Mouse (Mus musculus) stomach, embryonic 16.5 days (tissue): ENCODE measurements at regions not wholly inside any gene's neighbourhood (a gene's known extent, or its start where the extent isn't known, plus 50 kb on each side); places are given as distances from the start of the nearest gene placed in this dataset.

ENCODE experiments used
- ATAC-seq: fragments of 200-750 bp; cut with Nextera tagmentation; 2 replicates; pipeline ENCODE4 v1.8.0; 2017; ENCODE audit warnings: moderate number of reproducible peaks, moderate TSS enrichment; ENCODE audit not compliant: insufficient read depth, low FRiP score
- H3K27ac ChIP-seq: fragments of 300-500 bp; sonication (generic); 2 replicates; pipeline ENCODE4 v1.5.1; 2014; ENCODE audit warnings: low read length
- H3K27me3 ChIP-seq: fragments of 300-500 bp; sonication (generic); 2 replicates; pipeline ENCODE4 v1.6.1; 2014; ENCODE audit warnings: low read length, control low read depth, mixed read lengths; ENCODE audit not compliant: control insufficient read depth, insufficient read depth
- H3K36me3 ChIP-seq: fragments of 300-500 bp; sonication (generic); 2 replicates; pipeline ENCODE4 v1.6.1; 2014; ENCODE audit warnings: low read length; ENCODE audit not compliant: control insufficient read depth, insufficient read depth
- H3K4me1 ChIP-seq: fragments of 300-500 bp; sonication (generic); 2 replicates; pipeline ENCODE4 v1.6.1; 2014; ENCODE audit warnings: low read length, control low read depth, mixed read lengths; ENCODE audit not compliant: control insufficient read depth, insufficient read depth
- H3K4me2 ChIP-seq: fragments of 300-500 bp; sonication (generic); 2 replicates; pipeline ENCODE4 v1.6.1; 2014; ENCODE audit warnings: low read depth, low read length, mixed read lengths
- H3K4me3 ChIP-seq: fragments of 300-500 bp; sonication (generic); replicated peaks from 2 replicates; pipeline ENCODE4 v1.5.1; 2014; ENCODE audit warnings: mild to moderate bottlenecking, low read length
- H3K9ac ChIP-seq: fragments of 300-500 bp; sonication (generic); 2 replicates; pipeline ENCODE4 v1.6.1; 2014; ENCODE audit warnings: low read length
- H3K9me3 ChIP-seq: fragments of 300-500 bp; sonication (generic); replicated peaks from 2 replicates; pipeline ENCODE4 v1.6.1; 2016; ENCODE audit warnings: low read length, control low read depth; ENCODE audit not compliant: control insufficient read depth
- WGBS: fragments of 180-500 bp; shearing (Covaris S2); extraction: QIAGEN DNeasy Blood & Tissue Kit; methylation state at CpG from one replicate; pipeline ENCODE4 v1.1.7; 2014; 5-methylcytosine and 5-hydroxymethylcytosine counted together

DNA sequence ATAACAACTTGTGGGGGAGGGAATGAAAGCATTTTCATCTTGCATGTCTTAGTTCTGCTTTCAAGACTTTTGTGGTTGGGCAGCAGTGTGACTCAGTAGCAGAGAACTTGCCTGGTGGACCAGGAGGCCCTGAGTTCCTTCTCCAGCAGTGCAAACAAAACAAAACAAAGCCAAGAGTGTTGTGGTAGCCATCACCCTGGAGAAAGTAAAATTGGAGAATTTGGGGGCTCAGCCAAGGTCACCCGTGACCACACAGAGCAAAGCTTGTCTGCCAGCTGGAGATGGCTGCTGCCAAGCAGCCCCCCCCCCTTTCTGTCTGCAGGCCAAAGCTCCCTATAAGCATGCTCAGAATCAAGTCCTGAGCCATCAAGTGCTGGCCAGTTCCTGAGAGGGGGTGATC lies 279.2 kb downstream of the Bcor start:
- no peak overlapping the region for H3K4me2 ChIP-seq
- H3K9ac ChIP-seq = no peak overlapping the region
- H3K4me3 ChIP-seq = no peak overlapping the region
- no peak for ATAC-seq
- peaks cover 6% of the 10 kb centered on the region; the same call in 1 of the 2 replicates for H3K27me3 ChIP-seq
- H3K36me3 ChIP-seq = no peaks in the 10 kb centered on the region
- no peaks in the 10 kb centered on the region for H3K9me3 ChIP-seq
- H3K27ac ChIP-seq = no peak overlapping the region
- H3K4me1 ChIP-seq = peaks cover 2% of the 10 kb centered on the region; the same call in 1 of the 2 replicates
- WGBS = 92% methylated on average over 1 of the region's 1 CpGs

DNA sequence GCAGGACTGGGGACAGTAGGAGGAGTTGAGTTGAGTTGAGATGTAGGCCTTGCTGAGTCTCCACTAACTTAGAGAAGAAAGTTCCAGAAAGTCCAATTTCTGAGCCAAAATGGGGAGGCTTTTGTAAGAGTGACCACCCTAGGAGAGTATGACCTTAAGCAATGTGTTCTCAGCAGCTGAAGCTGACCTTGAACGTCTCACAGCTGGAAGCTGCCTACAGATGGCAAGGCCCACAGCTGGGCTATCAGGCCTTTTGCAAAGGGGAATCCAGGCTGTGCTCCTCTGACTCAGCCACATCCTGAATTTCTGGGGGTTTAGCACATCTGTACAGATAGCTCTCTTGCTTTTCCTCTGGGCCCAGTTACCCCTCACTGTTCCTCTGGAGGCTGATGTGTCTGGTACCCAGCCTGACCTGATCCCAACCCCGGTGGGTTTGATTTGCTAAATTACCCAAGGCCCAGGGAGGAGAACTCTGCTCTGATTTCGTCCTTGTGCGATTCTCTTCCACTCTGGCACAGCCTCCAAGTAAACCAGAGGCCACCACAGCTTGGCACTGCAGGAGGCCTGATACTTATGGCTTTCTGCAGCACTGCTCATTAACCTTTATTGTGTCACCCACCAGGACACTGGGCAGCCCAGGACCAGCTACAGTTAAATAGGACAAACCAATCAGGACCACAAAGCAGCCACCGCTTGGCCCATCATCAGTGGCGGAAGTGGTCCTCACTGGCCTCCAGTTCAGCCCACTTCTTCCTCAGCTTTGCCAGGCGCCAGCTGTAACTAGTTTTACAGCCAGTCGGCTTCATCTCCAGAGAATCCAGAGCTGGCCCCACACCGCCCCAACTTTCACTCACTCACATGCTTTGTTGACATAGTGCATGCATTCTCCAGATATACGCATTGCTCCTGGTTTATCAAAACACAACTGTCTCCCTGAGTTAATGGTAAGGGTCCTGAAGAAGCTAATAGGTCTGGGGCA lies 276.1 kb downstream of the Bcor start:
- no peak overlapping the region for H3K27ac ChIP-seq
- peaks cover 2% of the 10 kb centered on the region; the same call in 1 of the 2 replicates for H3K4me1 ChIP-seq
- no peak overlapping the region for H3K4me3 ChIP-seq
- H3K9me3 ChIP-seq = no peaks in the 10 kb centered on the region
- peaks cover 6% of the 10 kb centered on the region; the same call in 1 of the 2 replicates for H3K27me3 ChIP-seq
- no peaks in the 10 kb centered on the region for H3K36me3 ChIP-seq
- no peak overlapping the region for H3K9ac ChIP-seq
- no peak overlapping the region for H3K4me2 ChIP-seq
- WGBS = 70% methylated on average over 10 of the region's 10 CpGs
- no peak for ATAC-seq

DNA sequence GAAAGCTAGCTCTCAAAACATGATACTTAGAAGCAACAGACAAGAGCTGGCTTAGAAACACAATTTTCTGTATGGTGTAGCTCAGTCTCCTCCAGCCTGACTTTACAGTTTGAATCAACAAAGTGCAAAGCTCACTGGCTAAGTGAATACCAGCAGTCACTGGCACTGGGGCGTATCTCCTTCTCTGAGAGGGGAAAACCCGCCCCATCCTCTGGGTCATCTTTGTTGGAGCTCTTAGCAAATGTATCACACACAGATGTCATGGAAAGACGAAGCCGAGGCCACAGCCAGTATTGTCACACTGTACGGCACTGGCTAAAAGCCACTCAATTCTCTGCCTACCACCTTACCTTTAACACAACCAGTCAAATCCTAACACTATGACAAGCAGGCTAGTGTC lies 267.8 kb downstream of the Bcor start:
- 83% methylated on average over 5 of the region's 5 CpGs for WGBS
- no peaks in the 10 kb centered on the region for H3K9me3 ChIP-seq
- no peak overlapping the region for H3K27ac ChIP-seq
- peaks cover 3% of the 10 kb centered on the region; the same call in 1 of the 2 replicates for H3K27me3 ChIP-seq
- peaks cover 15% of the 10 kb centered on the region for H3K4me1 ChIP-seq
- no peak overlapping the region for H3K4me3 ChIP-seq
- H3K4me2 ChIP-seq = no peak overlapping the region
- H3K9ac ChIP-seq = no peak overlapping the region
- ATAC-seq = no peak
- H3K36me3 ChIP-seq = no peaks in the 10 kb centered on the region

DNA sequence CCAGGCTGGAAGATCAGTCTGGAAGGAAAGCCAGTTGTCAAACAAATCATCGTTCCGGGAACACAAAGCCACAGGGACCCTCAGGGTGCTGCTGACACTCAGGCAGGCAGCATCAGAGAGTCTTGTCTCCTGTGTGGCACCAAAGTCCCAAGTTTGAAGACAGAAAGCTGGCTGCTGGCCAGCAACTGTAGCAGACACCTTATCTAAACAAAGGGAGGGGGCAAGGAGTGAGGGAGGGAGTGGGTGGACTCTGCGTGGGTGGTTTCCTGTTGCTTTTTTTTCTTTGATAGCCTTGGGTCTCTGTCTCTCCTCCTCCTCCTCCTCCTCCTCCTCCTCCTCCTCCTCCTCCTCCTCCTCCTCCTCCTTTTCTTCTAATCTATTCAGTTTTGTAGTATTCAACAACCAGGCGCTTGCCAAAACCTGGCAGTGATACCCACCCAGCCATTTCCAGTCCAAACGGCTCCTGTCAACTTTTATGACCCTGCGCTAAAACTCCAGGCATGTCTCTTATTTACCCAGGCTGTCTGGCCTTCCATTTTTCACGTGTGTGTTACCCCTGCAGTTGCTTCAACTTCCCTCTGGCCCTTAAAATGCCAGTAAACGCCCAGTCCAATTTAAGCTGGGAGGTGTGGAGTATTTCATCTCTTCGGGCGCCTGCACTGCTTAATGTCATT lies 266.4 kb downstream of the Bcor start:
- H3K4me2 ChIP-seq = peak overlapping the region; percentile 19; the same call in 1 of the 2 replicates
- ATAC-seq = no peak
- peaks cover 3% of the 10 kb centered on the region; the same call in 1 of the 2 replicates for H3K27me3 ChIP-seq
- no peak overlapping the region for H3K4me3 ChIP-seq
- H3K27ac ChIP-seq = no peak overlapping the region
- H3K9me3 ChIP-seq = no peaks in the 10 kb centered on the region
- 32% methylated on average over 10 of the region's 10 CpGs for WGBS
- H3K9ac ChIP-seq = no peak overlapping the region
- H3K36me3 ChIP-seq = no peaks in the 10 kb centered on the region
- peaks cover 15% of the 10 kb centered on the region for H3K4me1 ChIP-seq

DNA sequence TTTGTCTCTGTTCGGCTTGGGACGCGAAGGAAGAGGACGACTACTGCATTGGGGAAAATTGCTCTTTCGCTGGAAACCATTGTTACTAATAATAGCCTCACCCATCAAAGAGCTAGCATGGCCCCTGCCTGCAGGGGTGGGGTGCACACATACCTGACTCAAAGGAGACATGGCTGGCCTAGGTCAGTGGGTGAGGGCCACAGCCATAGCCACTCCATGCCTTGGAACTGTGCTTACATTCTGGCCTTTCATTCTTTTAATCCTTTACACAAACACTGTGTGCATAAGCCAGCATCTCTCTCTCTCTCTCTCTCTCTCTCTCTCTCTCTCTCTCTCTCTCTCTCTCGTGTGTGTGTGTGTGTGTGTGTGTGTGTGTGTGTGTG lies 265.9 kb downstream of the Bcor start:
- Histone ChIP-seq H3K27ac (no peak overlapping the region), H3K9ac (no peak overlapping the region)
- 28% methylated on average over 6 of the region's 6 CpGs for WGBS

DNA sequence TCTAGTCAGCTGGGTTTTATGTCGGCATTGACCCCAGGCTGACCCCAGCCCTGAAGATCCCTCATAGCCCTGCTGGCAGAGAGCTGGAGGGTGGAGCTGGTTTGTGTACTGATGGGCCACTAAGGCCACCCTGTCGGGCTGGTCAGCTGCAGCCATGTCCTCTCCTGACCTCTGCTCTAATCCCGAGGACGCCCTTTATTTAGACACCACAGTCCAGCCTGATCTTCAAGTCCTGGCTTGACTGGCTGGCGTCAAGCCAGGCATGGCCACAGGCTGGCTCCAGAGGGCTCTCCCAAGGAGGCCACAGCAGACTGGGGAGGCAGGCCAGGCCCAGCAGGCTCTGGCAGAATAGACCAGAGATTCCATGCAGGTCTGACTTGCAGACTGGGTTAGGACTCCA lies 264.8 kb downstream of the Bcor start:
- Histone ChIP-seq H3K27ac (no peak overlapping the region), H3K4me1 (peaks cover 15% of the 10 kb centered on the region), H3K9ac (no peak overlapping the region), H3K9me3 (no peaks in the 10 kb centered on the region), H3K4me2 (no peak overlapping the region), H3K4me3 (no peak overlapping the region), H3K27me3 (peaks cover 3% of the 10 kb centered on the region; the same call in 1 of the 2 replicates), H3K36me3 (no peaks in the 10 kb centered on the region)
- ATAC-seq = no peak
- WGBS = 37% methylated on average over 5 of the region's 5 CpGs

More for the DNA sequence above, 265.9 kb downstream of the Bcor start:
- Histone ChIP-seq H3K4me1 (peaks cover 15% of the 10 kb centered on the region), H3K9me3 (no peaks in the 10 kb centered on the region), H3K4me2 (peak overlapping the region; percentile 19; the same call in 1 of the 2 replicates), H3K36me3 (no peaks in the 10 kb centered on the region), H3K4me3 (no peak overlapping the region), H3K27me3 (peaks cover 3% of the 10 kb centered on the region; the same call in 1 of the 2 replicates)
- ATAC-seq = no peak

DNA sequence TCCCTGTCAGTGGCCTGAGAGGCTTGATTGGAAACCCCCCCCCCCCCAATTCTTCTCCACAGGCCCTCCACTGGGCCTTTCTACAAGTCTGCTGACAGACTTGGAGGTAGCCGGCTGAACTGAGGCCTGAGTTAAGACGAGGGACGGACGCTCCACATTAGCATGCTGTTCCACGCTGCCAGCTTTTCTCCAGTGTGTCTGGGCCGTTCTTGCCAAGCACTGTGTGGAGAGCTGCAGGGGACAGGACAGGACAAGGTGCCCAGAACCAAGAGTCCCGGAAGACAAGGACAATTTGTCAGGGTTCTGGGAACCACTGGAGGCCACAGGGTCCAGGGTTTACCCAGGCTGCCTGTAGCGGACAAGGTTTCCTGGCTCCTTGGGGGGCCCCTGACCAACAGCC lies 261.9 kb downstream of the Bcor start:
- Histone ChIP-seq H3K9me3 (no peaks in the 10 kb centered on the region), H3K4me2 (no peak overlapping the region), H3K27ac (no peak overlapping the region), H3K4me1 (peaks cover 15% of the 10 kb centered on the region), H3K27me3 (no peaks in the 10 kb centered on the region; the same call in 1 of the 2 replicates), H3K36me3 (no peaks in the 10 kb centered on the region), H3K9ac (no peak overlapping the region), H3K4me3 (no peak overlapping the region)
- WGBS = 86% methylated on average over 8 of the region's 8 CpGs
- no peak for ATAC-seq

DNA sequence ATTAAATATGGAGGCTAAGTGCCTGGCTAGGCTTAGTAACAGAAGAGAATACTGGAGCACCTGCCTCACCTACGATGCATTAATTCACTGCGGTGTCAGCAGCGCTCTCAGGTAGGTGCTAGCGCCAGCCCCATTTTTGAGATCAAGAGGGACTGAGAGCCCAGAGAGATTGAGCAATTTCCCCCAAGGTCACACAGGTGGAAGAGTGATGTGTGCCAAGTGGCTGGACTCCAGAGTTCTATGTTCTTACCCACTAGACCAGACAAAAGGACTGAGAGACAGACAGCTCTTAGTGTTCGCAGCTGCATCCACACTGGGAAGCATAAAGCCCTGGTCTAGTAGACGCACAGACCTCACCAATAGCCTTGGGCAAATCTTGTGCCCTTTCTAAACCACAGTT lies 261.1 kb downstream of the Bcor start:
- H3K9ac ChIP-seq = no peak overlapping the region
- 89% methylated on average over 6 of the region's 6 CpGs for WGBS
- no peaks in the 10 kb centered on the region for H3K36me3 ChIP-seq
- H3K4me1 ChIP-seq = peaks cover 13% of the 10 kb centered on the region
- no peaks in the 10 kb centered on the region for H3K9me3 ChIP-seq
- no peak overlapping the region for H3K4me3 ChIP-seq
- ATAC-seq = no peak
- H3K4me2 ChIP-seq = no peak overlapping the region
- H3K27me3 ChIP-seq = no peaks in the 10 kb centered on the region; the same call in 1 of the 2 replicates
- H3K27ac ChIP-seq = no peak overlapping the region

DNA sequence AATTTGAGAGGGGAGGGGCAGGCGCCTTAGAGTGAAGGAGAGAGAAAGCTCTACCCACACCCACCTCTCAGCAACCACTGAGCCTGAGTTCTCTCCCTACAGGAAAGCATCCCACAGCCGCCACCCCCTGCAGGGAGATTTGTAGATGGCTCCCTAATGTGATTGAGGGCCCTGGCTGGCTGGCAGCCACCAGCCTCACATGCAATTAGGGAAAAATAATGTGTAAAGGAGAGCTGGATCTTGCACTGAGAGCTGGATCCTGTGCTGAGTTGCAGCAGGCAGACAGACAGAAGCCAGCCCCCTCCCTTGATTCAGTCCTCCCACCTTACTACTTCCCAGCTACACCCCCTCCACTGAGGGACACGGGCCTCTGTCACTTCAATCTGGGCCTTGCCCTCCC lies 260.2 kb downstream of the Bcor start:
- no peaks in the 10 kb centered on the region for H3K9me3 ChIP-seq
- H3K27ac ChIP-seq = no peak overlapping the region
- H3K4me1 ChIP-seq = peaks cover 7% of the 10 kb centered on the region
- WGBS = 62% methylated on average over 3 of the region's 3 CpGs
- no peaks in the 10 kb centered on the region; the same call in 1 of the 2 replicates for H3K27me3 ChIP-seq
- H3K36me3 ChIP-seq = no peaks in the 10 kb centered on the region
- no peak overlapping the region for H3K4me2 ChIP-seq
- no peak for ATAC-seq
- no peak overlapping the region for H3K9ac ChIP-seq
- no peak overlapping the region for H3K4me3 ChIP-seq
